Mouse (Mus musculus) heart, postnatal 0 days (tissue): ENCODE data around the gene Kif4.

Source experiments
- CTCF ChIP-seq: IDR thresholded peaks from 2 replicates; pipeline ENCODE4 v1.5.1; 2016; ENCODE audit warnings: antibody characterized with exemption, control low read depth, low read depth
- EP300 ChIP-seq: IDR thresholded peaks from 2 replicates; pipeline ENCODE4 v1.6.1; 2016; ENCODE audit warnings: antibody characterized with exemption, low read depth

DNA sequence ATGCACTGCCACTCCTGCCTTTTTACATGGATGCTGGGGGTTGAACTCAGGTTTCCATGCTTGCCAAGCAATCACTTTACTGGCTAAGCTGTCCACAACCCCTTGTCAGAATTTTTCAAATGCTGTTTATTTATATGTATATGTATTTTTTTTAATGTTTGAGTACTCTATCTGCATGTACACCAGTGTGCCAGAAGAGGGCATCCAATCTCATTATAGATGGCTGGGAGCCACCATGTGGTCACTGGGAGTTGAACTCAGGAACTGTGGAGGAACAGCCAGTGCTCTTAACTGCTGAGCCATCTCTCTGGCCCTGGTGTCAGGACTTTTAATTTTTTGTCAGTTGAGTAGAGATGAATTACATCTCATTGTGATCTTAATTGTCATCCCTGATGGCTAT is 27.3 kb downstream of the Kif4 start:
- TF ChIP-seq CTCF (0 out of 2 replicates have a peak, but pooled peaks have one; percentile 8), EP300 (no peak)
